Mouse (Mus musculus): ENCODE data around the gene Lysmd1. TPM values are rescaled to one million over a fixed set of nuclear protein-coding genes. Genes with fewer than 3 reads are reported as not detected.
A peak's percentile ranks its signal among the peaks of the same experiment; 100 is the strongest.

Lysmd1 gene
- polyA plus RNA-seq, 1 experiment: 7.9 TPM

- Histone ChIP-seq H3K27ac (ENCODE audit: control insufficient read depth, insufficient read depth, low read depth, low read length) (no peak overlapping the region), H3K4me3 (ENCODE audit: control insufficient read depth, low read depth, low read length) (no peak overlapping the region), H3K4me1 (ENCODE audit: control insufficient read depth, insufficient read depth, low read length) (no peaks in the 10 kb centered on the region), H3K36me3 (ENCODE audit: control insufficient read depth, insufficient read depth, low read length) (no peaks in the 10 kb centered on the region), H3K27me3 (ENCODE audit: control insufficient read depth, insufficient read depth, low read length) (no peaks in the 10 kb centered on the region)
- TF ChIP-seq POLR2A (IDR thresholded peaks at IDR 0.05; ENCODE audit: control insufficient read depth, low read depth, low read length) (no peak), CTCF (IDR thresholded peaks at IDR 0.05; ENCODE audit: control insufficient read depth, insufficient read depth, insufficient replicate concordance, low read depth, low read length) (peak; percentile 40; the same call in 1 of the 2 replicates)
Measured at GRCm38 (mm10) chr3:95153874-95154273, 20.0 kb downstream of the Lysmd1 start.

GRCm38 (mm10) chr3:95159511-95159986 lies 25.7 kb downstream of the Lysmd1 start:
- Histone ChIP-seq H3K27me3 (ENCODE audit: control insufficient read depth, insufficient read depth, low read length) (no peaks in the 10 kb centered on the region; the same call in 1 of the 2 replicates), H3K4me1 (ENCODE audit: control insufficient read depth, insufficient read depth, low read length) (peaks cover 15% of the 10 kb centered on the region)

GRCm38 (mm10) chr3:95159987-95160963 lies 26.4 kb downstream of the Lysmd1 start, which contains the start of gene Sema6c:
Sema6c (plus strand) TSS chr3:95160457.
- H3K27ac ChIP-seq (ENCODE audit: control insufficient read depth, insufficient read depth, low read depth, low read length): peak within 1 kb of the TSS; percentile 47
- no peaks in the 10 kb centered on the region; the same call in 1 of the 2 replicates for H3K27me3 ChIP-seq (ENCODE audit: control insufficient read depth, insufficient read depth, low read length)
- peaks cover 15% of the 10 kb centered on the region for H3K4me1 ChIP-seq (ENCODE audit: control insufficient read depth, insufficient read depth, low read length)
- no peak for TF ChIP-seq CTCF (IDR thresholded peaks at IDR 0.05; ENCODE audit: control insufficient read depth, insufficient read depth, insufficient replicate concordance, low read depth, low read length)
- peak; percentile 79 for TF ChIP-seq POLR2A (IDR thresholded peaks at IDR 0.05; ENCODE audit: control insufficient read depth, low read depth, low read length)
- peak within 1 kb of the TSS; percentile 86 for H3K4me3 ChIP-seq (ENCODE audit: control insufficient read depth, low read depth, low read length)
- no peaks in the 10 kb centered on the region for H3K36me3 ChIP-seq (ENCODE audit: control insufficient read depth, insufficient read depth, low read length)

More at GRCm38 (mm10) chr3:95159511-95159986, 25.7 kb downstream of the Lysmd1 start:
- Histone ChIP-seq H3K36me3 (ENCODE audit: control insufficient read depth, insufficient read depth, low read length) (no peaks in the 10 kb centered on the region), H3K4me3 (ENCODE audit: control insufficient read depth, low read depth, low read length) (peak overlapping the region; percentile 86), H3K27ac (ENCODE audit: control insufficient read depth, insufficient read depth, low read depth, low read length) (peak overlapping the region; percentile 27)
- no peak for TF ChIP-seq POLR2A (IDR thresholded peaks at IDR 0.05; ENCODE audit: control insufficient read depth, low read depth, low read length)
- TF ChIP-seq CTCF (IDR thresholded peaks at IDR 0.05; ENCODE audit: control insufficient read depth, insufficient read depth, insufficient replicate concordance, low read depth, low read length): no peak

GRCm38 (mm10) chr3:95161041-95161551 lies 27.2 kb downstream of the Lysmd1 start:
- H3K4me1 ChIP-seq (ENCODE audit: control insufficient read depth, insufficient read depth, low read length): peaks cover 15% of the 10 kb centered on the region
- H3K4me3 ChIP-seq (ENCODE audit: control insufficient read depth, low read depth, low read length): peak overlapping the region; percentile 86
- TF ChIP-seq POLR2A (IDR thresholded peaks at IDR 0.05; ENCODE audit: control insufficient read depth, low read depth, low read length): no peak
- no peak for TF ChIP-seq CTCF (IDR thresholded peaks at IDR 0.05; ENCODE audit: control insufficient read depth, insufficient read depth, insufficient replicate concordance, low read depth, low read length)
- peak overlapping the region; percentile 47 for H3K27ac ChIP-seq (ENCODE audit: control insufficient read depth, insufficient read depth, low read depth, low read length)
- H3K27me3 ChIP-seq (ENCODE audit: control insufficient read depth, insufficient read depth, low read length): no peaks in the 10 kb centered on the region; the same call in 1 of the 2 replicates
- no peaks in the 10 kb centered on the region for H3K36me3 ChIP-seq (ENCODE audit: control insufficient read depth, insufficient read depth, low read length)

GRCm38 (mm10) chr3:95161618-95162344 lies 27.9 kb downstream of the Lysmd1 start:
- no peaks in the 10 kb centered on the region; the same call in 1 of the 2 replicates for H3K27me3 ChIP-seq (ENCODE audit: control insufficient read depth, insufficient read depth, low read length)
- TF ChIP-seq POLR2A (IDR thresholded peaks at IDR 0.05; ENCODE audit: control insufficient read depth, low read depth, low read length) (no peak), CTCF (IDR thresholded peaks at IDR 0.05; ENCODE audit: control insufficient read depth, insufficient read depth, insufficient replicate concordance, low read depth, low read length) (no peak)
- H3K4me3 ChIP-seq (ENCODE audit: control insufficient read depth, low read depth, low read length): peak overlapping the region; percentile 86
- peaks cover 15% of the 10 kb centered on the region for H3K4me1 ChIP-seq (ENCODE audit: control insufficient read depth, insufficient read depth, low read length)
- H3K27ac ChIP-seq (ENCODE audit: control insufficient read depth, insufficient read depth, low read depth, low read length): no peak overlapping the region
- H3K36me3 ChIP-seq (ENCODE audit: control insufficient read depth, insufficient read depth, low read length): no peaks in the 10 kb centered on the region

GRCm38 (mm10) chr3:95162345-95162628 lies 28.4 kb downstream of the Lysmd1 start:
- Histone ChIP-seq H3K27ac (ENCODE audit: control insufficient read depth, insufficient read depth, low read depth, low read length) (no peak overlapping the region), H3K4me1 (ENCODE audit: control insufficient read depth, insufficient read depth, low read length) (peaks cover 15% of the 10 kb centered on the region), H3K4me3 (ENCODE audit: control insufficient read depth, low read depth, low read length) (no peak overlapping the region), H3K36me3 (ENCODE audit: control insufficient read depth, insufficient read depth, low read length) (no peaks in the 10 kb centered on the region), H3K27me3 (ENCODE audit: control insufficient read depth, insufficient read depth, low read length) (no peaks in the 10 kb centered on the region; the same call in 1 of the 2 replicates)
- TF ChIP-seq CTCF (IDR thresholded peaks at IDR 0.05; ENCODE audit: control insufficient read depth, insufficient read depth, insufficient replicate concordance, low read depth, low read length) (no peak), POLR2A (IDR thresholded peaks at IDR 0.05; ENCODE audit: control insufficient read depth, low read depth, low read length) (no peak)

Data from testis, adult 2 months (tissue).